Mouse (Mus musculus) mesoderm, embryonic 11.5 days (tissue): ENCODE measurements at regions not wholly inside any gene's neighbourhood (a gene's known extent, or its start where the extent isn't known, plus 50 kb on each side); places are given as distances from the start of the nearest gene placed in this dataset.
A peak's percentile ranks its signal among the peaks of the same experiment; 100 is the strongest.
"Not testable (repeated sequence)": the region's sequence is repeated elsewhere in the genome, so short reads cannot be mapped to it uniquely, and the experiment has no call there.

Source experiments
- DNase-seq: peaks from one replicate; pipeline ENCODE4 v3.0.0-alpha.2; 2012; ENCODE audit warnings: low read depth, low spot score

- peak; percentile 17 for DNase-seq
Observed at GRCm38 (mm10) chr4:22803665-22804064, 315.5 kb upstream of the Pou3f2 start.

- DNase-seq: peak; percentile 8
Observed at GRCm38 (mm10) chr4:22792826-22793225, 304.7 kb upstream of the Pou3f2 start.

- DNase-seq: no peak
Observed at GRCm38 (mm10) chr4:22787866-22788265, 299.7 kb upstream of the Pou3f2 start.

GRCm38 (mm10) chr4:22763026-22763425 lies 274.9 kb upstream of the Pou3f2 start:
- DNase-seq: not testable (repeated sequence)
